15 mouse cellular contexts compared by ENCODE assay signal in the genomic region with DNA sequence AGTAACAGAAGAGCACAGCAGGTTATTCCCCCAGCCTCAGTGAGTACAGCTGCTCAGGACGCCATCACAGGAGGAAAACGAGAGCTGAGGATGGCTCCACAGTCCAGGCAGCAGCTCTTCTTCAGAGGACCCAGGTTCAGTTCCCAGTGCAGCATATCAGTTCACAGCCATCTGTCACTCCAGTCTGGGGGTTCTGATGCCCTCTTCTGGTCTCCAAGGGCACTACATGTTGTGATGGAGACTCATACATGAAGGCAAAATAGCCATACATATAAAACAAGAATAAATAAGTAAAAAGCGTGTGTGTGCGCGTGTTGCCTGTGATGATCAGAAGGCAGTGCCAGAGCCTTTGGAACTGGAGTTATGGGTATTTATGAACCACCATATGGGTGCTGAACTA. TPM values are rescaled to one million over a fixed set of nuclear protein-coding genes. Genes with fewer than 3 reads are reported as not detected.
DNase-seq lines count a peak whose midpoint lies in the region; ATAC-seq and TF ChIP-seq lines count a peak whose summit lies in the region.
"Had no signal": no experiment of that assay in that cellular context is flagged by ENCODE, and none has a peak within 500 bp of the region (broad histone marks: within the 10 kb centered on the region; RNA-seq: fewer than 3 reads in every experiment).

No protein-coding gene starts in this region.

- intact Hi-C loops in heart, adult 2 months (cut with DNase I) = no loop called here

- no peaks in the 10 kb centered on the region for H3K4me1 ChIP-seq in heart, adult 2 months (ENCODE audit: control insufficient read depth, insufficient read depth, low read length)
- H3K4me1 ChIP-seq in lung, embryonic 14.5 days (ENCODE audit: insufficient read depth) = no peaks in the 10 kb centered on the region
- no peaks in the 10 kb centered on the region; the same call in 1 of the 2 replicates for H3K4me1 ChIP-seq in lung, adult 2 months (ENCODE audit: control insufficient read depth, insufficient read depth, low read length)
- peaks cover 19% of the 10 kb centered on the region for H3K4me1 ChIP-seq in midbrain, embryonic 10.5 days

- H3K36me3 ChIP-seq in heart, adult 2 months (ENCODE audit: control insufficient read depth, insufficient read depth, low read length) = no peaks in the 10 kb centered on the region
- 0 out of 2 replicates have a peak, but pooled peaks cover 3% of the 10 kb centered on the region for H3K36me3 ChIP-seq in lung, embryonic 14.5 days (ENCODE audit: insufficient read depth)
- no peaks in the 10 kb centered on the region for H3K36me3 ChIP-seq in splenic B cell, adult 2 months (ENCODE audit: control insufficient read depth, insufficient read depth, low read length, poor library complexity, severe bottlenecking)
- peaks cover 9% of the 10 kb centered on the region for H3K36me3 ChIP-seq in midbrain, embryonic 10.5 days

- 98% methylated on average over 5 of the region's 5 CpGs for WGBS in heart, adult 2 months
- 97% methylated on average over 5 of the region's 5 CpGs for WGBS in lung, embryonic 14.5 days
- WGBS in lung, adult 2 months = over 99% methylated on average over 5 of the region's 5 CpGs
- WGBS in midbrain, embryonic 10.5 days = 95% methylated on average over 5 of the region's 5 CpGs

- H3K27me3 ChIP-seq in heart, adult 2 months (ENCODE audit: control insufficient read depth, insufficient read depth, low read length) = no peaks in the 10 kb centered on the region
- H3K27me3 ChIP-seq in lung, embryonic 14.5 days (ENCODE audit: insufficient read depth, low read length) = no peaks in the 10 kb centered on the region
- no peaks in the 10 kb centered on the region for H3K27me3 ChIP-seq in Patski
- H3K27me3 ChIP-seq in splenic B cell, adult 2 months (ENCODE audit: control insufficient read depth, insufficient read depth, low read length, poor library complexity, severe bottlenecking) = no peaks in the 10 kb centered on the region
- no peaks in the 10 kb centered on the region for H3K27me3 ChIP-seq in midbrain, embryonic 10.5 days (ENCODE audit: low read depth, poor library complexity, severe bottlenecking)
- H3K27me3 ChIP-seq: embryonic facial prominence, embryonic 12.5 days; limb, embryonic 12.5 days had no signal

- TF ChIP-seq EP300 in heart, adult 2 months (IDR thresholded peaks at IDR 0.05; ENCODE audit: insufficient read depth, low read depth, low read length) = no peak

- POLR2A ChIA-PET in Patski (lab: Charles Lee) = no interaction called here

- no peak overlapping the region for H3K4me3 ChIP-seq in heart, adult 2 months
- H3K4me3 ChIP-seq in lung, embryonic 14.5 days (ENCODE audit: low read depth, low read length) = no peak overlapping the region
- no peak overlapping the region for H3K4me3 ChIP-seq in lung, adult 2 months (replicated peaks; ENCODE audit: extremely low read depth, low read depth, low read length)
- no peak overlapping the region for H3K4me3 ChIP-seq in midbrain, embryonic 10.5 days
- H3K4me3 ChIP-seq: embryonic facial prominence, embryonic 12.5 days; limb, embryonic 12.5 days had no signal

- CTCF ChIA-PET in Patski (lab: Charles Lee) = interaction anchor here (1.8 kb wide), 1 partner anchor 19 kb away, joined by 6 read pairs; no protein-coding TSS in a partner anchor

- in situ Hi-C loops in Patski (cut with MboI; ENCODE audit: low pct_unique_long_range_greater_than_20kb) = no loop called here

- peak; percentile 43 for TF ChIP-seq CTCF in heart, adult 2 months (IDR thresholded peaks at IDR 0.05)
- peak; percentile 34 for TF ChIP-seq CTCF in lung, embryonic 14.5 days (IDR thresholded peaks at IDR 0.05; ENCODE audit: low read depth)
- TF ChIP-seq CTCF in lung, adult 2 months (IDR thresholded peaks at IDR 0.05; ENCODE audit: insufficient read depth, low read length) = no peak
- peak; percentile 48 for TF ChIP-seq CTCF in Patski (IDR thresholded peaks at IDR 0.05)

- no peak overlapping the region for H3K4me2 ChIP-seq in lung, embryonic 14.5 days
- H3K4me2 ChIP-seq: embryonic facial prominence, embryonic 12.5 days; limb, embryonic 12.5 days had no signal

- no peak overlapping the region for H3K9ac ChIP-seq in heart, adult 2 months (ENCODE audit: low read depth, low read length)
- no peak overlapping the region for H3K9ac ChIP-seq in lung, embryonic 14.5 days
- H3K9ac ChIP-seq: embryonic facial prominence, embryonic 12.5 days; limb, embryonic 12.5 days had no signal

- no peak for TF ChIP-seq POLR2A in heart, adult 2 months (IDR thresholded peaks at IDR 0.05; ENCODE audit: insufficient read depth, low read depth, low read length)
- no peak for TF ChIP-seq POLR2A in lung, adult 2 months (IDR thresholded peaks at IDR 0.05; ENCODE audit: borderline replicate concordance, extremely low read depth, low read depth, low read length)

- DNase-seq in heart, adult 2 months = no peak
- DNase-seq in heart, adult 9 months (ENCODE audit: low spot score in 2 of 2) = no peak
- no peak for DNase-seq in lung, embryonic 14.5 days
- DNase-seq in lung, adult 2 months = no peak
- no peak for DNase-seq in Patski (ENCODE audit: low read depth, low spot score)
- DNase-seq in splenic B cell, adult 2 months (ENCODE audit: low read depth, low spot score) = peak; percentile 18
- DNase-seq in midbrain, embryonic 10.5 days (ENCODE audit: low spot score) = no peak
- DNase-seq: adrenal gland, postnatal 25 days; heart, adult 11 months; kidney, adult 18-20 months; kidney, postnatal 36 days; thymus, postnatal 25 days had no signal

- ATAC-seq in lung, embryonic 14.5 days (ENCODE audit: insufficient read depth) = no peak
- no peak for ATAC-seq in Patski

- H3K79me2 ChIP-seq in heart, adult 2 months (replicated peaks; ENCODE audit: control insufficient read depth, insufficient read depth, low read length) = no peaks in the 10 kb centered on the region

- H3K9me3 ChIP-seq in lung, embryonic 14.5 days (ENCODE audit: low read depth, low read length) = no peaks in the 10 kb centered on the region; the same call in 1 of the 2 replicates
- no peaks in the 10 kb centered on the region for H3K9me3 ChIP-seq in midbrain, embryonic 10.5 days (replicated peaks)

- no peak overlapping the region for H3K27ac ChIP-seq in heart, adult 2 months
- no peak overlapping the region for H3K27ac ChIP-seq in lung, embryonic 14.5 days (ENCODE audit: low read depth)
- H3K27ac ChIP-seq in midbrain, embryonic 10.5 days (replicated peaks) = no peak overlapping the region
- H3K27ac ChIP-seq: embryonic facial prominence, embryonic 12.5 days; limb, embryonic 12.5 days had no signal

RNA-seq across cellular contexts. Expression of gene Gm42669, which starts 12.7 kb away (rescaled TPM):
- not detected for total RNA-seq in heart, adult 2 months (2021)
- polyA plus RNA-seq in heart, adult 2 months (2012; rRNA removed) = 0.03 and 0.08 TPM in 2 replicates
- 0.41 and 0.43 TPM in 2 replicates for polyA plus RNA-seq in lung, embryonic 14.5 days (2014; fragmentation: Nextera tagmentation; extraction: Ambion mirVana)
- 0.06 TPM in 1 of 2 replicates, not detected in the other for polyA plus RNA-seq in lung, adult 2 months (2012; rRNA removed)
- 0.32 TPM for polyA plus RNA-seq in Patski (2021)
- 0.15 and 0.26 TPM in 2 replicates for polyA plus RNA-seq in midbrain, embryonic 10.5 days (2016; fragmentation: Nextera tagmentation; extraction: Ambion mirVana)
- total RNA-seq: adrenal gland, postnatal 25 days had no signal

RNA-seq across cellular contexts. Expression of gene 1700028K03Rik, which starts 39.8 kb away (rescaled TPM):
- not detected for total RNA-seq in heart, adult 2 months (2021)
- polyA plus RNA-seq in heart, adult 2 months (2012; rRNA removed) = 0.23 TPM in 1 of 2 replicates, not detected in the other
- 0.04 and 0.09 TPM in 2 replicates for polyA plus RNA-seq in lung, embryonic 14.5 days (2014; fragmentation: Nextera tagmentation; extraction: Ambion mirVana)
- not detected in 2 replicates for polyA plus RNA-seq in lung, adult 2 months (2012; rRNA removed)
- 0.04 TPM for polyA plus RNA-seq in Patski (2021)
- polyA plus RNA-seq in midbrain, embryonic 10.5 days (2016; fragmentation: Nextera tagmentation; extraction: Ambion mirVana) = 0.04 and 0.20 TPM in 2 replicates
- total RNA-seq: common myeloid progenitor, adult 5-6 weeks had no signal

RNA-seq across cellular contexts. Expression of gene Btbd8, which starts 57.0 kb away (rescaled TPM):
- 1 to 10 TPM; 5.1 to 5.6 TPM for total RNA-seq in heart, adult 2 months (2021)
- polyA plus RNA-seq in heart, adult 2 months (2012; rRNA removed) = 0.90 and 1.2 TPM in 2 replicates
- 4.3 and 5.9 TPM in 2 replicates for polyA plus RNA-seq in lung, embryonic 14.5 days (2014; fragmentation: Nextera tagmentation; extraction: Ambion mirVana)
- polyA plus RNA-seq in lung, adult 2 months (2012; rRNA removed) = 1.0 and 1.2 TPM in 2 replicates
- 7.7 TPM for polyA plus RNA-seq in Patski (2021)
- 4.6 and 6.4 TPM in 2 replicates for polyA plus RNA-seq in midbrain, embryonic 10.5 days (2016; fragmentation: Nextera tagmentation; extraction: Ambion mirVana)
